Mouse (Mus musculus) lung, adult 2 months (tissue): ENCODE data around the gene Fuz. TPM values are rescaled to one million over a fixed set of nuclear protein-coding genes. Genes with fewer than 3 reads are reported as not detected.

Experiments used
- DNase-seq: peaks from one replicate; pipeline ENCODE4 v3.0.0; 2022
- H3K4me1 ChIP-seq: fragments of 200-500 bp; 2 replicates; pipeline ENCODE4 v1.6.1; 2011; ENCODE audit warnings: low read length; ENCODE audit not compliant: control insufficient read depth, insufficient read depth
- H3K4me3 ChIP-seq: fragments of 200-500 bp; replicated peaks from 2 replicates; pipeline ENCODE3; 2011; ENCODE audit warnings: low read depth, mild to moderate bottlenecking, control low read depth, low read length; ENCODE audit errors: extremely low read depth
- CTCF ChIP-seq: fragments of 200-500 bp; IDR thresholded peaks from 2 replicates; pipeline ENCODE4 v1.5.1; 2011; ENCODE audit warnings: mild to moderate bottlenecking, low read length, control low read depth; ENCODE audit not compliant: insufficient read depth
- POLR2A ChIP-seq: fragments of 200-500 bp; IDR thresholded peaks from 2 replicates; pipeline ENCODE4 v1.6.1; 2011; ENCODE audit warnings: low read depth, mild to moderate bottlenecking, control low read depth, low read length, borderline replicate concordance; ENCODE audit errors: extremely low read depth
- WGBS: fragments of 180-500 bp; shearing (Covaris S2); methylation state at CpG from one replicate; pipeline ENCODE4 v1.1.7; 2018; 5-methylcytosine and 5-hydroxymethylcytosine counted together
- polyA plus RNA-seq: library from polyadenylated mRNA; depleted of rRNA; stranded (reverse); fragments of >200 nt; gene quantifications from 2 replicates; pipeline ENCODE4 v1.2.3, GENCODE M21; 2012

Fuz gene
- polyA plus RNA-seq, 1 experiment, result 77.8 TPM

- H3K4me3 ChIP-seq, result no peak overlapping the region
These were observed 21.0 kb downstream of the Fuz start for GRCm38 (mm10) chr7:44916881-44917280.

GRCm38 (mm10) chr7:44918219-44918618 lies 22.3 kb downstream of the Fuz start:
- H3K4me1 ChIP-seq, result peaks cover 17% of the 10 kb centered on the region
- 39% methylated on average over 3 of the region's 3 CpGs for WGBS
- TF ChIP-seq POLR2A (no peak), CTCF (no peak)
- H3K4me3 ChIP-seq, result no peak overlapping the region
- no peak for DNase-seq

More at GRCm38 (mm10) chr7:44916881-44917280, 21.0 kb downstream of the Fuz start:
- no peak for DNase-seq
- H3K4me1 ChIP-seq, result peaks cover 17% of the 10 kb centered on the region
- TF ChIP-seq POLR2A (no peak), CTCF (no peak)
- WGBS, result 84% methylated on average over 4 of the region's 4 CpGs

GRCm38 (mm10) chr7:44919127-44919526 lies 23.2 kb downstream of the Fuz start:
- 83% methylated on average over 5 of the region's 5 CpGs for WGBS
- Histone ChIP-seq H3K4me1 (peaks cover 17% of the 10 kb centered on the region), H3K4me3 (no peak overlapping the region)
- TF ChIP-seq POLR2A (no peak), CTCF (no peak)
- no peak for DNase-seq

- TF ChIP-seq CTCF (no peak), POLR2A (no peak)
- no peak for DNase-seq
- no peak overlapping the region for H3K4me3 ChIP-seq
- H3K4me1 ChIP-seq, result peaks cover 7% of the 10 kb centered on the region
These were observed 26.7 kb downstream of the Fuz start for GRCm38 (mm10) chr7:44922530-44922929.

- no peak overlapping the region for H3K4me3 ChIP-seq
- DNase-seq, result no peak
These were observed 29.6 kb downstream of the Fuz start for GRCm38 (mm10) chr7:44925468-44925867.

GRCm38 (mm10) chr7:44928570-44928969 lies 32.7 kb downstream of the Fuz start:
- 4% methylated on average over 1 of the region's 1 CpGs for WGBS
- Histone ChIP-seq H3K4me3 (peak overlapping the region; percentile 86), H3K4me1 (peaks cover 2% of the 10 kb centered on the region; the same call in 1 of the 2 replicates)
- no peak for DNase-seq
- no peak for TF ChIP-seq POLR2A
- no peak for TF ChIP-seq CTCF

More at GRCm38 (mm10) chr7:44925468-44925867, 29.6 kb downstream of the Fuz start:
- WGBS, result 67% methylated on average over 3 of the region's 3 CpGs
- peaks cover 2% of the 10 kb centered on the region; the same call in 1 of the 2 replicates for H3K4me1 ChIP-seq
- TF ChIP-seq CTCF, result peak; percentile 42
- no peak for TF ChIP-seq POLR2A

GRCm38 (mm10) chr7:44929204-44930151 lies 33.6 kb downstream of the Fuz start, which contains the start of gene Ap2a1:
TSS of gene Ap2a1 (minus strand) at chr7:44929496.
- under 1% methylated on average over 83 of the region's 84 CpGs for WGBS
- peaks cover 2% of the 10 kb centered on the region; the same call in 1 of the 2 replicates for H3K4me1 ChIP-seq
- peak within 1 kb of the TSS; percentile 86 for H3K4me3 ChIP-seq
- peak; percentile 99 for DNase-seq
- TF ChIP-seq CTCF (no peak), POLR2A (peak; percentile 88; the same call in 1 of the 2 replicates)

- H3K4me1 ChIP-seq, result no peaks in the 10 kb centered on the region
- 86% methylated on average over 4 of the region's 4 CpGs for WGBS
These were observed 42.8 kb downstream of the Fuz start for GRCm38 (mm10) chr7:44938680-44939079.

GRCm38 (mm10) chr7:44942904-44943303 lies 47.0 kb downstream of the Fuz start, which contains the start of gene Tsks:
TSS of gene Tsks (plus strand) at chr7:44943204.
- no peak within 1 kb of the TSS for H3K4me3 ChIP-seq
- WGBS, result 75% methylated on average over 7 of the region's 7 CpGs
- no peak for TF ChIP-seq CTCF
- no peak for TF ChIP-seq POLR2A

More at GRCm38 (mm10) chr7:44938680-44939079, 42.8 kb downstream of the Fuz start:
- H3K4me3 ChIP-seq, result no peak overlapping the region
- TF ChIP-seq CTCF (no peak), POLR2A (no peak)
- DNase-seq, result no peak

More at GRCm38 (mm10) chr7:44942904-44943303, 47.0 kb downstream of the Fuz start, which contains the start of gene Tsks:
- no peaks in the 10 kb centered on the region for H3K4me1 ChIP-seq
- no peak for DNase-seq
